19 mouse cellular contexts compared by ENCODE assay signal in genomic region chr8:87049196-87049595, GRCm38 (mm10).
"Had no signal": no experiment of that assay in that cellular context is flagged by ENCODE, and none has a peak within 500 bp of the region (broad histone marks: within the 10 kb centered on the region; RNA-seq: fewer than 3 reads in every experiment).

No protein-coding gene starts in this region.

- H3K4me2 ChIP-seq: lung, embryonic 14.5 days; midbrain, embryonic 12.5 days; neural tube, embryonic 13.5 days; neural tube, embryonic 15.5 days; stomach, embryonic 15.5 days had no signal

- H3K27me3 ChIP-seq: neural tube, embryonic 13.5 days; neural tube, embryonic 15.5 days; stomach, embryonic 15.5 days had no signal

- H3K27ac ChIP-seq: midbrain, embryonic 10.5 days; midbrain, embryonic 12.5 days; neural tube, embryonic 13.5 days; neural tube, embryonic 15.5 days; stomach, embryonic 15.5 days; stomach, postnatal 0 days had no signal

- H3K4me1 ChIP-seq: midbrain, embryonic 10.5 days; midbrain, embryonic 12.5 days; neural tube, embryonic 13.5 days; neural tube, embryonic 15.5 days; stomach, embryonic 15.5 days had no signal

- H3K36me3 ChIP-seq: midbrain, embryonic 10.5 days; midbrain, embryonic 12.5 days; neural tube, embryonic 13.5 days; neural tube, embryonic 15.5 days; stomach, embryonic 15.5 days had no signal

- H3K9ac ChIP-seq: lung, embryonic 14.5 days; midbrain, embryonic 12.5 days; neural tube, embryonic 13.5 days; neural tube, embryonic 15.5 days; stomach, embryonic 15.5 days had no signal

- H3K4me3 ChIP-seq: midbrain, embryonic 10.5 days; midbrain, embryonic 12.5 days; myocyte; neural tube, embryonic 13.5 days; neural tube, embryonic 15.5 days; stomach, embryonic 15.5 days had no signal

- ATAC-seq: midbrain, embryonic 16.5 days had no signal

- H3K9me3 ChIP-seq: neural tube, embryonic 13.5 days; neural tube, embryonic 15.5 days; stomach, embryonic 15.5 days had no signal

- DNase-seq: lung, adult 18-20 months; lung, embryonic 14.5 days; lung, postnatal 10 days; lung, postnatal 4 days; midbrain, embryonic 14.5 days; retina, postnatal 1 day; right cerebral cortex, adult 18-20 months; right cerebral cortex, postnatal 25 days; right cerebral cortex, postnatal 4 days; thymus, adult 2 months; thymus, postnatal 36 days had no signal
